Mouse (Mus musculus): ENCODE measurements around the gene Tshz2. TPM values are rescaled to one million over a fixed set of nuclear protein-coding genes. Genes with fewer than 3 reads are reported as not detected.
A peak's percentile ranks its signal among the peaks of the same experiment; 100 is the strongest.

The Tshz2 gene
- polyA plus RNA-seq, 1 experiment from 2014 or later = 13.0 TPM

GRCm38 (mm10) chr2:169787381-169787780 is 154.6 kb downstream of the Tshz2 start:
- no peak overlapping the region for H3K4me3 ChIP-seq (replicated peaks; ENCODE audit: low read depth, low read length)
- peaks cover 12% of the 10 kb centered on the region; the same call in 1 of the 2 replicates for H3K4me1 ChIP-seq (ENCODE audit: control insufficient read depth, insufficient read depth, low read length)
- DNase-seq (no peak), ATAC-seq (ENCODE audit: low FRiP score, low TSS enrichment) (no peak)
- H3K27ac ChIP-seq (replicated peaks; ENCODE audit: low read depth, low read length) = no peak overlapping the region
- no peaks in the 10 kb centered on the region for H3K9me3 ChIP-seq (ENCODE audit: control insufficient read depth, low read length)
- WGBS = 56% methylated on average over 5 of the region's 5 CpGs
- H3K4me2 ChIP-seq (ENCODE audit: low read length) = no peak overlapping the region
- no peak overlapping the region for H3K9ac ChIP-seq (replicated peaks; ENCODE audit: low read length)
- no peaks in the 10 kb centered on the region for H3K27me3 ChIP-seq (ENCODE audit: control insufficient read depth, insufficient read depth, low read length)
- H3K36me3 ChIP-seq (ENCODE audit: control insufficient read depth, insufficient read depth, low read length) = no peaks in the 10 kb centered on the region

GRCm38 (mm10) chr2:169787906-169788305 is 155.1 kb downstream of the Tshz2 start:
- Histone ChIP-seq H3K4me3 (replicated peaks; ENCODE audit: low read depth, low read length) (no peak overlapping the region), H3K9me3 (ENCODE audit: control insufficient read depth, low read length) (no peaks in the 10 kb centered on the region), H3K27me3 (ENCODE audit: control insufficient read depth, insufficient read depth, low read length) (no peaks in the 10 kb centered on the region), H3K4me2 (ENCODE audit: low read length) (no peak overlapping the region), H3K27ac (replicated peaks; ENCODE audit: low read depth, low read length) (no peak overlapping the region), H3K4me1 (ENCODE audit: control insufficient read depth, insufficient read depth, low read length) (peaks cover 15% of the 10 kb centered on the region; the same call in 1 of the 2 replicates), H3K36me3 (ENCODE audit: control insufficient read depth, insufficient read depth, low read length) (no peaks in the 10 kb centered on the region), H3K9ac (replicated peaks; ENCODE audit: low read length) (no peak overlapping the region)
- ATAC-seq (ENCODE audit: low FRiP score, low TSS enrichment) = no peak
- peak; percentile 23 for DNase-seq
- 34% methylated on average over 11 of the region's 11 CpGs for WGBS

DNA sequence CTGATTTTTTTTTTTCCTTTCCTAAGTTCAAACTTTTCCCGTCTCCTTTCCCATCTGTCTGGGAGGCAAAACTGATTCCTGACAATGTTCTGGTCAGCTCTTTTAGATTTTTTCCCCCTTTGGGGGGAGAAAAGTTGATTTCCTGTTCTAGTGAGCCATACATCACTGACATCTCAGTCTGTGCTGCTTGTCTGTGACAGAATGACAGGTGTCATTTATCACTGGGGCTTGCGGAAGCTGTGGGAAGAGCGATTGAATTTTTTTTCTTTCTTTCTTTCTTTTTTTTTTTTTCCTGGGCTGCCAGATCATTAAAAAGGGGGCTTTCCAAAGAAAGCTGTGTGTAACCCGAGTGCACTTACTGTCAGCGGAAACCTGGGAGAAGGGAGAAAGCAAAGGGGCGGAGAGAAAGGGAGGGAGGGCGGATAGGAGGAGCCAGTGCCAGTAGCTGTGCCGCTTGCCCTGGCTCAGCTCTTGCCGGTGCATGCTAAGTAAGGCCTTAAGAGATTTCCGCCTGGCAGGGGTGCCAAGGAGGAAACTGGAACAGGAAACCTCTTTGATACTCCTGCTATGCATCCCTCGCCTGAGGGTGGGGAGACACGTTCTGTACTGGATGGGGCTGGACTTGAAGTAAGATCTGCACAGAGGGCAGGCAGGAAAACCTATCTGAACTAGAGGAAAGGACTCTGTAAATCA is 157.8 kb downstream of the Tshz2 start:
- ATAC-seq (ENCODE audit: low FRiP score, low TSS enrichment) (peak; percentile 58; the same call in 1 of the 2 replicates), DNase-seq (peak; percentile 81)
- Histone ChIP-seq H3K9me3 (ENCODE audit: control insufficient read depth, low read length) (no peaks in the 10 kb centered on the region), H3K27me3 (ENCODE audit: control insufficient read depth, insufficient read depth, low read length) (no peaks in the 10 kb centered on the region), H3K36me3 (ENCODE audit: control insufficient read depth, insufficient read depth, low read length) (no peaks in the 10 kb centered on the region), H3K4me1 (ENCODE audit: control insufficient read depth, insufficient read depth, low read length) (peaks cover 15% of the 10 kb centered on the region; the same call in 1 of the 2 replicates), H3K9ac (replicated peaks; ENCODE audit: low read length) (no peak overlapping the region; the same call in 1 of the 2 replicates), H3K4me3 (replicated peaks; ENCODE audit: low read depth, low read length) (peak overlapping the region; percentile 15; the same call in 1 of the 2 replicates), H3K4me2 (ENCODE audit: low read length) (peak overlapping the region; percentile 47), H3K27ac (replicated peaks; ENCODE audit: low read depth, low read length) (no peak overlapping the region)
- whole genome bisulfite sequencing = 4% methylated on average over 12 of the region's 12 CpGs

DNA sequence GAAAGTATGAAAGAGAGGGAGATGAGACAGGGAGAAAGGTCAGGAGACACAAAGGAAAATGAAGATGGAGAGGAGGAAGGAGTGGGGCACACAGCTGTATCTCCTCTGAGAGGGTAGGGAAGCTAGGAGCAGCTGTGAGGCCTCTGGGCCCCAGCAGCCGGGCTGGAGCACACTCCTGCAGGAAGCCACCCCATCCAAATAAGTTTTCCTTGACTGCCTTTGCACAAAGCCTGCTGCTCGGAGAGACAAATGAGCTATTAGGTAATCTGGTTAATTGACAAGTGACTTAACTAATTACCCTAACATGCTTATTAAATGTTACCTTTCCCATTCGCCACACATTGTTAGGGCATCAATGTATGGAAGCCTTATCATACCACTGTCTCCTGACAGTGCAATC is 159.9 kb downstream of the Tshz2 start:
- 27% methylated on average over 3 of the region's 3 CpGs for WGBS
- no peak for ATAC-seq (ENCODE audit: low FRiP score, low TSS enrichment)

GRCm38 (mm10) chr2:169802241-169802640 is 169.4 kb downstream of the Tshz2 start:
- H3K9ac ChIP-seq (replicated peaks; ENCODE audit: low read length) = no peak overlapping the region
- no peak overlapping the region for H3K4me2 ChIP-seq (ENCODE audit: low read length)
- DNase-seq (no peak), ATAC-seq (ENCODE audit: low FRiP score, low TSS enrichment) (no peak)
- H3K27me3 ChIP-seq (ENCODE audit: control insufficient read depth, insufficient read depth, low read length) = no peaks in the 10 kb centered on the region
- H3K27ac ChIP-seq (replicated peaks; ENCODE audit: low read depth, low read length) = no peak overlapping the region
- 89% methylated on average over 6 of the region's 6 CpGs for WGBS
- H3K36me3 ChIP-seq (ENCODE audit: control insufficient read depth, insufficient read depth, low read length) = no peaks in the 10 kb centered on the region
- H3K4me3 ChIP-seq (replicated peaks; ENCODE audit: low read depth, low read length) = no peak overlapping the region
- no peaks in the 10 kb centered on the region for H3K9me3 ChIP-seq (ENCODE audit: control insufficient read depth, low read length)
- no peaks in the 10 kb centered on the region for H3K4me1 ChIP-seq (ENCODE audit: control insufficient read depth, insufficient read depth, low read length)

More for the DNA sequence above, 159.9 kb downstream of the Tshz2 start:
- Histone ChIP-seq H3K4me1 (ENCODE audit: control insufficient read depth, insufficient read depth, low read length) (peaks cover 11% of the 10 kb centered on the region; the same call in 1 of the 2 replicates), H3K36me3 (ENCODE audit: control insufficient read depth, insufficient read depth, low read length) (no peaks in the 10 kb centered on the region), H3K27me3 (ENCODE audit: control insufficient read depth, insufficient read depth, low read length) (no peaks in the 10 kb centered on the region), H3K9me3 (ENCODE audit: control insufficient read depth, low read length) (no peaks in the 10 kb centered on the region), H3K4me2 (ENCODE audit: low read length) (no peak overlapping the region), H3K9ac (replicated peaks; ENCODE audit: low read length) (no peak overlapping the region), H3K4me3 (replicated peaks; ENCODE audit: low read depth, low read length) (no peak overlapping the region), H3K27ac (replicated peaks; ENCODE audit: low read depth, low read length) (no peak overlapping the region)
- no peak for DNase-seq

DNA sequence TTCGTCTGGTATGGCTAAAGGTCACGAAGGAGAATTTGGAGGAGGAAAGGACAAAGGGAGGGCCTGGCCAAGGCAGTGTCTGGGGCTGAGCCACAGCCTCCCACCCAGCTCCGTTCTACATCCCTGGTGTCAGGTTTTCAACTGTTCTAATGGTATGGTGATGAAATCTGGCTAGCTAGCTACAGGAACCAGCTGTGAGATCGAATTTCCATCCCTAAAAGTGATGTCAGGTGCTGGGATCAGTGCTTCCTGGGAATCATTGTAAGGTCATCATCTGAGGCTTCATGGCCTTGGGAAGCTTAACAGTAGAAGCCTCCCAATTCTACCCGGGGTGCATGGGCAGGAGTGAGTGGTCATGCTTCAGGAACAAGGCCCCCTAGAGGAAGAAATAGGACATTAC is 171.6 kb downstream of the Tshz2 start:
- H3K4me3 ChIP-seq (replicated peaks; ENCODE audit: low read depth, low read length) = no peak overlapping the region
- H3K36me3 ChIP-seq (ENCODE audit: control insufficient read depth, insufficient read depth, low read length) = no peaks in the 10 kb centered on the region
- ATAC-seq (ENCODE audit: low FRiP score, low TSS enrichment) (no peak), DNase-seq (no peak)
- no peak overlapping the region for H3K27ac ChIP-seq (replicated peaks; ENCODE audit: low read depth, low read length)
- no peak overlapping the region for H3K4me2 ChIP-seq (ENCODE audit: low read length)
- 84% methylated on average over 5 of the region's 5 CpGs for WGBS
- no peak overlapping the region for H3K9ac ChIP-seq (replicated peaks; ENCODE audit: low read length)
- no peaks in the 10 kb centered on the region for H3K9me3 ChIP-seq (ENCODE audit: control insufficient read depth, low read length)
- no peaks in the 10 kb centered on the region for H3K27me3 ChIP-seq (ENCODE audit: control insufficient read depth, insufficient read depth, low read length)
- H3K4me1 ChIP-seq (ENCODE audit: control insufficient read depth, insufficient read depth, low read length) = no peaks in the 10 kb centered on the region

DNA sequence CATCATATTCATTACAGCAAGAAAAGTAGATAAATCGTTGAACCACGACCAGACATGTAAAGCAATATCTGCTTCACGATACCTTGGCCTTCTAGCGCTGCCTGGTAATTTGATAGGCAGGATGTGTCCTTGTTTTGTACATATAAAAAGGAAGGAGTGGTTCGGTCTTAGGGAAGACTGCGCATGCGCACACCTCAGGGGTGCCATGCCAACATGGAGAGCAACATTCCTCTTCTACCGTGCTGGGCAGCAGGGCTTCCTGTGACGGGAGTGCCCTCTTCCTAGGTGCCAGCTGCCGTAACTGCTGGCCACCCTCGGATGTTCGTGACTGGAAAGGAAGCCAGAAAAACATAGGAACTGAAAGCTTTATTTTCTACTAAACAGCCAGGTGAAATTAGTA is 172.7 kb downstream of the Tshz2 start:
- no peak overlapping the region for H3K9ac ChIP-seq (replicated peaks; ENCODE audit: low read length)
- 92% methylated on average over 12 of the region's 12 CpGs for WGBS
- no peak overlapping the region for H3K27ac ChIP-seq (replicated peaks; ENCODE audit: low read depth, low read length)
- H3K9me3 ChIP-seq (ENCODE audit: control insufficient read depth, low read length) = no peaks in the 10 kb centered on the region
- DNase-seq (no peak), ATAC-seq (ENCODE audit: low FRiP score, low TSS enrichment) (no peak)
- H3K4me3 ChIP-seq (replicated peaks; ENCODE audit: low read depth, low read length) = no peak overlapping the region
- H3K36me3 ChIP-seq (ENCODE audit: control insufficient read depth, insufficient read depth, low read length) = no peaks in the 10 kb centered on the region
- H3K4me2 ChIP-seq (ENCODE audit: low read length) = no peak overlapping the region
- no peaks in the 10 kb centered on the region for H3K27me3 ChIP-seq (ENCODE audit: control insufficient read depth, insufficient read depth, low read length)
- H3K4me1 ChIP-seq (ENCODE audit: control insufficient read depth, insufficient read depth, low read length) = no peaks in the 10 kb centered on the region

DNA sequence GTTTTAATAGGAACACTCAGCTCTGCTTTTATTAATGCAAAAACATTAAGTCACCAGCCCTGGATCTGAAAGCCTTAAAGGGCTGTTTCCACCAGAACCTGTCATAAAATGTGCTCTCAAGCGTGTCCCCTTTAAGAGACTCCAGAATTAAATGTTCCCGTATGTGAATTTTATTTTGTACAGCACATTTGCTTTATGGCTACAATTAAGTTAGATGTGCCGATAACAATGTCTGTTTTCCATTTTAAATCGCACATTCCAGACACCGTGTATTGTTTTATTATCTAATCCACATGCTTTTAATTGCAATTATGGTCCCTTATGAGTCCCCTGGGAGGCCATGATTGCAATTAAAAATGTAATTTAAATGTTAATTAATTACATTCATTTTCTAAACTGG is 178.8 kb downstream of the Tshz2 start:
- no peak overlapping the region for H3K4me2 ChIP-seq (ENCODE audit: low read length)
- no peak overlapping the region for H3K27ac ChIP-seq (replicated peaks; ENCODE audit: low read depth, low read length)
- no peaks in the 10 kb centered on the region for H3K27me3 ChIP-seq (ENCODE audit: control insufficient read depth, insufficient read depth, low read length)
- H3K9me3 ChIP-seq (ENCODE audit: control insufficient read depth, low read length) = no peaks in the 10 kb centered on the region
- 68% methylated on average over 5 of the region's 5 CpGs for WGBS
- peaks cover 8% of the 10 kb centered on the region; the same call in 1 of the 2 replicates for H3K4me1 ChIP-seq (ENCODE audit: control insufficient read depth, insufficient read depth, low read length)
- ATAC-seq (ENCODE audit: low FRiP score, low TSS enrichment) (no peak), DNase-seq (peak; percentile 53)
- H3K9ac ChIP-seq (replicated peaks; ENCODE audit: low read length) = no peak overlapping the region
- H3K4me3 ChIP-seq (replicated peaks; ENCODE audit: low read depth, low read length) = no peak overlapping the region
- no peaks in the 10 kb centered on the region for H3K36me3 ChIP-seq (ENCODE audit: control insufficient read depth, insufficient read depth, low read length)

GRCm38 (mm10) chr2:169812055-169812454 is 179.2 kb downstream of the Tshz2 start:
- Histone ChIP-seq H3K9ac (replicated peaks; ENCODE audit: low read length) (no peak overlapping the region), H3K27ac (replicated peaks; ENCODE audit: low read depth, low read length) (no peak overlapping the region), H3K4me3 (replicated peaks; ENCODE audit: low read depth, low read length) (no peak overlapping the region), H3K4me1 (ENCODE audit: control insufficient read depth, insufficient read depth, low read length) (peaks cover 8% of the 10 kb centered on the region; the same call in 1 of the 2 replicates), H3K27me3 (ENCODE audit: control insufficient read depth, insufficient read depth, low read length) (no peaks in the 10 kb centered on the region), H3K36me3 (ENCODE audit: control insufficient read depth, insufficient read depth, low read length) (no peaks in the 10 kb centered on the region), H3K9me3 (ENCODE audit: control insufficient read depth, low read length) (no peaks in the 10 kb centered on the region), H3K4me2 (ENCODE audit: low read length) (no peak overlapping the region)
- ATAC-seq (ENCODE audit: low FRiP score, low TSS enrichment) (no peak), DNase-seq (peak; percentile 65)
- 67% methylated on average over 8 of the region's 8 CpGs for WGBS
